Mouse (Mus musculus): ENCODE results near the gene Lin9.
A peak's percentile ranks its signal among the peaks of the same experiment; 100 is the strongest.
"Not testable (repeated sequence)": the region's sequence is repeated elsewhere in the genome, so short reads cannot be mapped to it uniquely, and the experiment has no call there.

Lin9 gene

DNA sequence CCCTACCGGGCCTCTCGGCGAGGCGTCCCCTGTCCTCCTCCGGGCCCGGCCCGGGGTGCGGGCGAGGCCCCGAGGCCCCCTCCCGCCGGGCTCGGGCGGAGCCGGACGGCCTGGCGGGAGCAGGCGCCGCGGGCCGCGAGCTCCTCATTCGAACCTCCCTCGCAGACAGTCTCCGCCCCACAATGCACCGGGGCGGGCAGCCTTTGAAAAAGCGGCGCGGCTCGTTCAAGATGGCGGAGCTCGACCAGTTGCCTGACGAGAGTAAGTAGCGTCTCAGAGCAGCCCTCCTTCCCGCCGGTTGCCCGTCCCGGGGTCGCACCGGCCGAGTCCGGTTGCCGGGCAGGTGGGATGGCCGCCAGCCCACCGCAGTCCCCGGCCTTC, at the start of gene Lin9:
Lin9 (plus strand) TSS at position 14 of the 381 bp plus-strand sequence.
- peak; percentile 79 to 85 for DNase-seq (ENCODE audit: low spot score in 2 of 2)

DNA sequence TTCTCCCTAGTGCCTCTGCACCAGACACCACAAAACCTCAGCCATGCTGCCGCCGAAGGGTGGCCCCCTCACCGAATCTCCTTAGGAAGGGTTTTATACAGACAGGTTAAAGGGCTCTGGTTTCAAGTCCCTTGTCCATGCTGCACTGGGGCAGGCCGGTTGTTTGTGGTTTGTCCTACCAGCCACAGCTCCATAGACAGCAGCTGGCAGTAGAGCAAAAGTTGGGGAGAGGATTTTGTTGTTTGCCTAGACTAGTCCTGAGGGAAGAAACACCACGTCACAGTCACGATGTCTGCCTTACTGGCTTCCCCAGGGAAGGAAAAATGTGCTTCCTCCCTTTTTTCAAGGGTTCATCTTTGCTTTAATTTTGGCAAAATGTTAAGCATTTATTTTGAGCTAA, 40.4 kb upstream of the Lin9 start:
- DNase-seq (ENCODE audit: low spot score in 2 of 2) = no peak

DNA sequence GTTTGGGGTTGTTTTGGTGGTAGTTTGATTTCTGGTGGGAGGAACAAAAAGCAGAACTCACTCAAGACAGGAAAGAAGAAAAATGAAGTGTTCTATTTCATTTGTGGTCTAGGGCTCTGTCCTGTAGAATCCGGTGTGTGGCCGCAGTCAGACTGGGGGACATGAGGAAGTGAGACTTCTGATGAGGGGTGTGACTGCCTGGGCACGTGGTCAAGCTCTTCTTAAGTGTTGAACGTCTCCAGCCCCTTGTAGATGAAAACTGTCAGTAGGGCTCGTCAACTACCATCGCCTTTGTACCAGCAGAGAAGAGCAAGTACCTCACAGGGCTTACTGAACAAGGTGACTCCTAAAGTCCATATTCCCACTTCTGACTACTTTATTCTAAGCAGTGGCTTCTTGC, 39.1 kb upstream of the Lin9 start:
- no peak for DNase-seq (ENCODE audit: low spot score in 2 of 2)

DNA sequence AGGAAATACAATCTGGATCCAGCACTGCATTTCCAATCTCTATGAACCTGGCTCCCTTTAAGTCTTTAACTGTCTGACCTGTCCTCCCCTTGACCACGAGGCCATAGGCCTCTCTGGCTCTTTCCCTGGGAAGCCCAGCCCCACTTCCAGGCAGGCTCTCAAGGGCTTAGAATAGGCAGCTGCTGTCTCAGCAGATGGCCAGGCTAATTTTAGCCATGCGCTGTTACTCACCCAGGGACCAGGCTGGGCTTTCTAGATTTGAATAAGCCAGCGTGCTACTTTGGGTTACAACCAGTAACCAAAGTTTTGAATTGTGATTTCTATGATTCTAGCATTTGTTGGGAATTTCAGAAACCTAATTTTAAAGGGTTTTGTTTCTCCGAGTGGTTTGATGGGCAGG, 36.4 kb upstream of the Lin9 start:
- DNase-seq (ENCODE audit: low spot score in 2 of 2) = peak; percentile 39 to 51

DNA sequence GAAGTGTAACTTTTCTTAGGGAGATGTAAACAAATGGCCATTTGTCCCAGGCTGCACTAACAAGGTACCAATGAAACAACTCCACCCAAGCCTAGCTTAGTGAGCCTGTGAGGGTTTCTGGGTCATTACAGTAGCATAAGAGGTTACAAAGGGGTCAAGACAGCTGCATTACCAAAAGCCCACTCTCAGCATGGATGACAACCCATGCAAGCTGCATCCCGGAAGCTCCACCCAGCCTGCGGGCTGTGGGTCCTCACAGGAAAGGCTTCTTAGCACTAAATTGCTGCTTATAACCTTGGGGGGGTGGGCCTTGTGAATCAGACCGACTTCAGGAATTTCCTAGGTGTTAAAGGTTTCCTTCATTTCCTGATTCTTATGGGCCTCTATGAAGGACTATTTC, 34.8 kb upstream of the Lin9 start:
- no peak for DNase-seq (ENCODE audit: low spot score in 2 of 2)

DNA sequence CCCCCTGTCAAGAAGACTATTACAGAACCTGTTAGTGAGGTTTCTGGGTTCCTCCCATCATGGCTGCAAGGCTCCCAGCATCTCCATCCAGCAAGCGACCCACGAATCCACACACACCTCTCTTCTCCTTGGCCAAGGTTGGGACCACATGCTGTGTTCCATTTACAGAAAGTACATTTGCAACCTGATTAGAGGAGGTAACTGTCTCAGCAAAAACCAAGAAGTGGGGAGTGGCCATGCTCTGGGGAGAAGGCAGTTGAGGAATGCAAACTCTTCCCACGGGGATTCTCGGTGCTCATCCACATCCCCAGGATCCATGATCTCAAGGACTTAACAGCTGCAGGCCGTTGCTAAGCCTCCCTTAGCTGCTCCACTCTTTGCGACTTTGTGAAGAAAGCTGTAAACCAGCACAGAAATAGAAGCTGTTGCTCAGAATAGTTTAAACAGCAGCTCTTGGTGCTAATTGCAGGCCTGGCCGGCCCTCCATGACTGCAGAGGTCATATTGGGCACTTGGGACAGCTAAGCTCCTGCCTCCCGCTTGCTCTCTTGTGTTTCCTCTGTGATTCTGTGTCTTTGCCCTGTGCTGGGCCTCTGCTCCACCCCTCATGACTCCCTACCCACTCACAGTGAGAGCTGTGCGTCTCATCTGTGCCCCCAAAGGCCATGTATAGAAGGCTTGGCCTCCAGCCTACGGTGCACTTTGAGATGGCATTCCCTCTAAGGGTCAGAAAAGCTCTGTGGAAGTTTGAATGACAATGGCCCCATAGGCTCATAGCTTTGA, 34.0 kb upstream of the Lin9 start:
- no peak for DNase-seq (ENCODE audit: low spot score in 2 of 2)

DNA sequence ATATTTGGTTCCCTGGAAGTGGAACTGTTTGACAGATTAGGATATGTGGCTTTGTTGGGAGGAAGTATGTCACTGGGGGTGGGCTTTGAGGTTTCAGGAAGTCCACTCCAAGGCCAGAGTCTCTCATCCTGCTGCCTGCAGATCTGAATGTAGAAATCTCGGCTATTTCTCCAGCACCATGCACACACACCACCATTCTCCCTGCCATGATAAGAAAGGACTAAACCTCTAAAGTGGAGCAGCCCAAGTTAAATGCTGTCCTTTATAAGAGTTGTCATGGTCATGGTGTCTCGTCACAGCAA, 33.4 kb upstream of the Lin9 start:
- no peak for DNase-seq (ENCODE audit: low spot score in 2 of 2)

DNA sequence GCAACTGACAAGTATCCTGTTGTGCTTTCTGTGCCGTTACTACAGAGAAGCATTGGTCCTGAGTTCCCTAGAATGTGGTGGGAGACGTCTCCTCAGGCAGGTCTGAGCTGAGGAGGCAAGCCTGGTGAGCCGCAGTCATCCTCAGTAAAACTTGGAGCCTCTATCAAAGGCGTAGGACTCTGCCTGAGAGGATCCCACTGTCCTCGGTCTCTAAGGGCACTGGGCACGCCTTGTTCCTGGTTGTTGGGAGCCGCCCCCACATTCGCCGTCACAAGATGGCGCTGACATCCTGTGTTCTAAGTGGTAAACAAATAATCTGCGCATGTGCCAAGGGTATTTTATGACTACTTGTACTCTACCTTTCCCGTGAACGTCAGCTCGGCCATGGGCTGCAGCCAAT, 29.1 kb upstream of the Lin9 start:
- not testable (repeated sequence) for DNase-seq (ENCODE audit: low spot score in 2 of 2)

DNA sequence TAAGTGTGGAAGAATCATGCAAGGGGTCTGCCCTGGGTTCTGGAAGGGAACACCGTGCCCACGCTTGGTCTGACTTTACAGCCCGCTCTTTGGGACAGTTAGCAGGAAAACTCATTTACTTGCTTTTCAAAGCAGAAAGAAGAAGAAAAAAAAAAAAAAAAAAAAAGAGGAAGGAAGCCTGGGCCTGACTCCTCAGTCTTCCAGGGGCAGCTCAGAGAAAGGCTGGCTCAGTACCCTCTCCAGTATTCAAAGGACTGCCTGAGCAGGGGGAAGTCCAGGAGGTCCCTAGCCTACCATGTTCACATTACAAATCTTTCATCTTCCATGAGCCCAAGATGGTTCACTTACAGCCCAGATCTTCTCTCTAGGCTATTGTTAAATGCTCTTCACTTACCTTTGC, 24.2 kb upstream of the Lin9 start:
- DNase-seq (ENCODE audit: low spot score in 2 of 2) = no peak

DNA sequence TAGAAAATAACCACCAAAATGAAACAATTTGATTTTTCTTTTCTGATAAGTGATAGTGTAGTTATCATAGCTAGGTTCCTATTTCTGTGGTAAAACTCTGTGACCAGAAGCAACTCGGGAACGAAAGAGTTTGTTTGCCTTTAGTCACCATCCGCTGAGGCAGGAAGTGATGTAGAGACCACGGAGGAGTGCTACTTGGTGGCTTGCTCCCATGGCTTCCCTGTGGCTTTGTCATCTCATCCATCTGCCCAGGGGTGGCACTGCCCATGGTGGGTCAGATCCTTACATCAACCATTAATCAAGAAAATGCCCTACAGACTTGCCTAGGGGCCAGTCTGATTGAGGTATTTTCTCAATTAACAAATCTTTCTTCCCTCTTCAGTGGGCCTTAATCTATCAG, 18.6 kb upstream of the Lin9 start:
- no peak for DNase-seq (ENCODE audit: low spot score in 2 of 2)

DNA sequence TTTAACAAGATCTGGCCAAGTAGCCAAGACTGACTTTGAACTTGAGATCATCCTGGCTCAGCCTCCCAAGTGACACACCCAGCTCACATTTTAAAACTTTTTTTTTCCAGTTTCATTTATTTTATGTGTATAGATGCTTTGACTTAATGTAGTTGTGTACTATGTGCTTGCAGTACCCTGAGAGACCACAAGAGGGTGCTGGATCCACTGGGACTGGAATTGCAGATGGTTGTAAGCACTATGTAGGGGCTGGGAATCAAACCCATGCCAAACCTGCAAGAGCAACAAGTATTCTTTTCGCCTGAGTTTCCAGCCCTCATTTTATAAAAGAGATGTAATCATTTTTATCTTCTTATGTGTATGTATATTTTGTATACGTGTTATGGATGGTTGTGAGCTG, 17.0 kb upstream of the Lin9 start:
- no peak for DNase-seq (ENCODE audit: low spot score in 2 of 2)

DNA sequence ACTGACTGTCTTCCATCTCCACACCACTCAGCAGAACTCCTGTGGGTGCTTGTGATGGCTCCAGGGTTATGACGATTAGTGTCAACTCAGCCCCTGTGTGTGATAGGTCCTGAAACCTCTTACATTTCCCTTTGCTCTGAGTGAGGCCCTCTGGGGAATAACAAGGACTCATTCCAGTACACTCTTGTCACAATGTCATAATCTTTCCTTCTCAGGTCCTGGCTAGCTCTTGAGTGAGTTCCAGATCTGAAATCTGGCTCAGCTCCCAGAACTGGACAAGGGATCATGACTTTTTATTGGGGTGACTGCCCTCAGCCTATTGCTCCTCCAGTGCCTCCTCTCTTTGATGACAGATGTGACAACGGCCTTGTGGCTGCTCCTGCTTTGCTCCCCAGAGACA, 14.8 kb upstream of the Lin9 start:
- DNase-seq (ENCODE audit: low spot score in 2 of 2) = no peak

DNA sequence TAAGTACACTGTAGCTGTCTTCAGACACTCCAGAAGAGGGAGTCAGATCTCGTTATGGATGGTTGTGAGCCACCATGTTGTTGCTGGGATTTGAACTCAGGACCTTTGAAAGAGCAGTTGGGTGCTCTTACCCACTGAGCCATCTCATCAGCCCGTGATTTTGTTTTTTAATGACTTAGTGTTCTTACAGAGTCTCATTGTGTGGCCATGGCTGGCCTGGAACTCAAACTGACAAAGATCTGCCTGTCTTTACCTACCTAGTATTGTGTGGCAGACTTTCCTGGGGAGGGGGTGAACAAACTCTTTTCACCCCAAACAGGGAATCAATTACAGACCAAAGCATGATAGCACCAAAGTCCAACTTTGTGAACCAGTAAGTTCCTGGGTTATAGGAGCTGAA, 3.2 kb upstream of the Lin9 start:
- DNase-seq (ENCODE audit: low spot score in 2 of 2) = not testable (repeated sequence)

DNA sequence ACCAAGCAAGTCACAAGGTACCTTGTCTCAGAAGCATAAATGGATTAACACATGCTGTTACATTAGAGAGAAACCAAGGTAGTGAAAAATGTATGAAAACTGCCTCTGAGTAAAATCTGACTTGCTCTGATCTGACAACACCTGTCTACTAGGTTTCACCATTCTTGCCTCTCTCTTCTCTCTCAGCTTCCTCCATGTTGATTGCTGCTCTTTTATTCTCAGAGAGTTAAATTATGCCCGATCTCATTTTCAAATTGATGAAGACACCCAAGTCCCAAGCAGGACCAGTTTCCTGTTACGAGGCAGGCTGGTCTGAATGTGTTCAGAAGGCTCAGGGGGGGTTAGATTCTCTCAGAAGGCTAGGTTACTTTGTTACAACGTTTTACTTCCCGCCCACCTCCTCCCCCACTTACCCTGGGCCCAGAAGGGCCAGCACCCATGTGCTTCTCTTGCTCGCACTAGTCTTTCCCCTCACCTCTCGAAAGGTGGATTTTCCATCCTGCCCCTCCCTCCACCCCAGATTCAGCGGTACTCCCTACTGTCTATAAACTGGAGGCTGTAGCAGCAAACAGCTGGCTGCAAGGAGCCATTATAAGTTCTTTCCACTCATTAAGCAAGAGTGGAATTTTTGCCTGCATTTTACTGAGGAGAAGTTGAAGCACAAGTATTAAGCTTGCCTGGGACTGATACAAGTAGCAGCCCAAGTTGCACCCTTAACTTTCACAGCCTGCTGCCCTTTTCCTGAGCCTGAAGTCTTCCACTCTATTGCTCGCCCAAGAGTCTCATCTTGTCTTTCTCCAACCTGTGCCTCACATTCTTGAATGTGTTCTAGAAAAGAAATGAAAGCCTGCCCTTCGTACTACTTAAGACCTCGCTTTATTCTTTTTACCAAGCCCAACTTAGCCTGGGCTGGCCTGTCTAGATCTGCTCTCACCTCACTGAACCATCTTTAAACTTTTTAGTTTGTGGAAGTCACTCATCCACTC, 1.2 kb upstream of the Lin9 start:
- DNase-seq (ENCODE audit: low spot score in 2 of 2) = no peak

DNA sequence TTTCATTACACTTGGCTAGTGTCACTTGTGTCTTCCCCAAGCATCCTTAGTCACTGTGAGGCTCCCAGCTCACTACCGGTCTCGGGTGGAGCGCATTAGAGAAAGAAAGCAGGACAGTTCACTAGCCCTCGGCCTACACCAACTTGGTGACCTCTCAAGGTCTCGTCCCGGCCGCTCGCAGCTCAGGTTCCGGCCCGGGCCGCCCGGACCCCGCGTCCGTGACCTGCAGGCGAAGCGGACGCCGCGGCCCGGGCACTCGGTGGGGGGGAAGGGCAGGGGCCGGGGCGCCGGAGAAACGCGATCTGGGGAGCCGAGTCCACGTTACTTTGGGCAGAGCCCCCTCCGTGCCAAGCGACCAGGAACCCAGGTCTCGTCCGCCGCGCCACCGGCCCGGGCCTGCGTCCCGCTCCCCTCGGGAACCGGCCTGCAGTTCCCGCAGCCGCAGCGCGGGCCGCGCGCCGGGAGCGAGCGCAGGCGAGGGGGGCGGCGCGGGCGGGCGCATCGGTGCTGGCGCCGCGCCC, 285 bp upstream of the Lin9 start:
- DNase-seq (ENCODE audit: low spot score in 2 of 2) = peak; percentile 7

DNA sequence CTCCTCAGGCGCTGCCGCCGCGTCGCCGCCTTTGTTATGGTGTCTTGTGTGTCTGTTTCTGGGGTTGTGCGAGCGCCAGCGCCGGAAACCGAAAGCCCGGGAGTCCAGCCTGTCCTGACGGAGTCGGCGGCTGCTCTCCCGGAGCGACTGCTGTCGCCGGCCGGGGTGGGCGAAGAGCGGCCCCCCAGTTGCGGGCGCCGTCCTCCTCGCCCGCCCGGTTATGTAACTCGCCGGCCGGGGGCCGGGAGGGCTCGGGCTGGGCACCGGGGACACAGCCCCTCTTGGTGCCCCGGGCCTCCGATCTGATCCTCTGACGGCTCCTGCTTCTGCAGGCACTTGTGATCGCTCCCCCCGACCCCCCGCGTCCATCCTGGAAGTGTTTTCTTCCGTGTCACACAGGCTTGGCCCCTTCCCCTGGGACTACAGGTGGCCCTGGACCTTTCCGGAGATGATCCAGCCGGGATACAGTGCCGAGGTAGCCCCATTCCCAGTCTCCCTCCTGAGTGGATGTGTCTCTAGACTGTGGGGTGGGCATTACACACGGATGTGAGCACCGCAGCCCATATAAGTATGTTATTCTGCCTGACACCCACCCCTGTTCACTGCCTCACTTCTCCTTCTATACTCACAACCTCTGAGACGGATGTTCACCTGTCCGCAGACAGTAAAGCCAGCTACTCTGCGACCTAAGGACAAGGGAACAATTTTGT, 723 bp downstream of the Lin9 start:
- no peak for DNase-seq (ENCODE audit: low spot score in 2 of 2)

DNA sequence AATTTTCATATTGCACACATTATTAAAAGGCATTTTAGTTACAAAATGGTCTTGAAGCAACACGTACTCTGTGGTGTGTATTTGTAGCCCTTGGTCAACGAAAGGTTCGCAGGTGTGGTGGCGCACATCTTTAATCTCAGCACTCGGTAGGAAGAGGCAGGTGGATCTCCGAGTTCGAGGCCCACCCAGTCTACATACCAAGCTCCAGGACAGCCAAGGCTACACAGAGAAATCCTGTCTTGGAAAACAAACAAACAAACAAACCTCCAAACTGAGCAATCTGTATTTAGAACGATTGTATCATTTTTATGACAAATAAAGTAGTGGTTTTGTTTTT, 1.2 kb downstream of the Lin9 start:
- no peak for DNase-seq (ENCODE audit: low spot score in 2 of 2)

DNA sequence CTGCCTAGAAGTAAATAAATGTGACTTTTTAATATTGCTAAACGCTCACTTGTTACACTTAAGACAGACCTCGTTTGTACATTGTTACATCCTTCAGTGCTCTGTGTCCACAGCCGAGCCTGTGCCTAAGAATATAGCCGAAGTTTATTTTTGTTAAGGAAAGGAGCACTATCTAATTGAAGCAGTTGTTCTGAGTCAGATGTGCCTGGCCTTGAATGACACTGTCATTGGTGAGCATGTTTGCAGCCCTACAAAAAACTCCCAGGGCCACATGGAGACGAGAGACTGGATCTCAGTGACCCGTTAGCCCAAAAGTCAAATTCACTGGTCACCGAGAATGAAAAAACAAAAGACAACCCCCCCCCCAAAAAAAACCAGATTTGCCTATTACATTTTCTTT, 50.3 kb downstream of the Lin9 start:
- DNase-seq (ENCODE audit: low spot score in 2 of 2) = no peak

DNA sequence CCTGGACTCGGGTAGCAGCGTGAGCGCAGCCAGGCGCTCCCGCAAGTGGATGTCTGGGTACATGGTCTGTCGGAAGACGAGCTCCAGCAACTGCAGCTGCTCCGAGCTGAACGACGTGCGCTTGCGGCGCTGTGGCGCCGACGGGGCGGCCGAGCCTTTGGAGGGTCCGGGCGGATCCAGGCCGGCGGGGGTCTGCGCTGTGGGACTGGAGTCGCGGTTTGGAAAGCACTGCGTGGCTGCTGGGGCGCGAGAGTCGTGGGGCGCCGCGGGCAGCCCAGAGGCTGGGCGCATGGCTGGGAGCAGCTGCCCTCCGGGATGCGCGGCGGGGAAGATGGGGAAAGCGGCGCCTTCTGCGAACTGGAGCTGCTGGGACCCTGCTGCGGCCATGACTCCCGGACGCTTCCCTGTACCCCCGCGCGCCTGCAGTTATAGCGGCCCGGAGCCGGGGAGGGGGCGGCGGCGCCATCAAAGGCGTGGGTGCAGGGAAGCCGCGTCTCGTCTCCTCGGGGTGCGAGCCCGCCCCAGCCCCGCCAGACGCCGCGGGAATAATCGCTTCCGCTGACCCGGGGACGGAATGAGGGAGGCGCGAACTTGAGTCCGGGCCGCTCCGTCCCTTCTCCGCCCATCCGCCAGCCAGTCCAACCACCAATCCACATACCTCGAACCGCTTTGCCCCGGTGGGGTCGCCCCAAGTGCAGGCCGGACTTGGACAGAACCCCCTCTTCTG, 55.8 kb downstream of the Lin9 start, which contains the start of gene Mixl1:
Mixl1 (minus strand) TSS at position 409 of the 727 bp plus-strand sequence.
- DNase-seq (ENCODE audit: low spot score in 2 of 2) = no peak

DNA sequence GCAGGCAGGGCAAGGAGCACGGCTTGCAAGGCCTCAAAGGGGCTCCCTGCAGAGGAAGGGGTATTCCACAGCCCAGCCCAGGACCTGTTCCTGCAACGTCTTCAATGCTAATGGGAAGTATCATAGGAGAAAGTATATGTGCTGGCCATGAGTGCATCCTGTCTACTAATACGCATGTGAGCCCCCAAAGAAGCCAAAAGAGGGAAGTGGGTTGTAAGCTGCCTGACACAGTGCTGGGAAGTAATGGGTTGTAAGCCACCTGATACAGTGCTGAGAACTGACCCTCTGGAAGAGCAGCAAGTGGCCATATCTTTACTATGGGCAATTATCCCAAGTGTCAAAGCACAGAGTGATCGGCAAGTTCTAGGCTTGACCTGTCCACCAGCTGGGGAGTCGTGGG, 57.1 kb downstream of the Lin9 start:
- DNase-seq (ENCODE audit: low spot score in 2 of 2) = no peak

DNA sequence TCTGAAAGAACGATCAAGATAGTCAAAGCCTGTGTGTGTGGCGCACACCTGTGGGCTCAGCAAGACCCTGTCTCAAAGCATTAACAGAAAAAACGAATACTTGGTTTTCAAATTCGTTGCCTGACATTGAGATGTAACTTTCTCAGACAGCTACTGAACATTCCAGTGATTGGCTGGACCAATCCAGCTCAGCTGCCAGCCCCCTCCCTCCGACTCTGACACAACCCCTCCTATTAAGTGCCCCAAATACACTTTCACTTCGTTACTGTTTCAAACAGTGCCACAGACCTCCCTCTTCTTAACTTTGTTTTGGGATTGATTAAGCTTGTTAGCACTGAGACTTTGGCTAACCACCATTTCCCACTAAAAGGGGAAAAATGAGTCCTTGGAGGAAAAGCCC, 62.5 kb downstream of the Lin9 start:
- no peak for DNase-seq (ENCODE audit: low spot score in 2 of 2)

DNA sequence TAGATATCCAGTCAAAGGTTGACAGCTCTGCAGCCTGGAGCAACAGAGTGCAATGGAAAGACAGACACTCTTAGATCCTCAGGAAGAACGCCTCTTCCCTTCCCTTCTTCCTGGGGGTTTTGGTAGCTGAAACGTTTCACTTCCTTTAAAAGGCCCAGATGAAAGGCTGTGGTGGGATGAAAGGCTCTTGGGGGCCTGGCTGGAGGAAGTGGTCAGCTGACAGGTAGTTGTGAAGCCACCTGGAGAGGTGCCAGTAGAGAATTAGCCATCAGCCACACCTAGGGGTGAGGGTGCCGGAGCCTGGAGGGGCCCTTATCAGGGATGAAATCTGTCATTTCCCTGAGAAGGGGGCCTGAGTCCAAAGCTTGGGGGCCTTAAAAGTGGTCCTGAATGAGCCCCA, 66.4 kb downstream of the Lin9 start:
- DNase-seq (ENCODE audit: low spot score in 2 of 2) = no peak

Data from frontal cortex, postnatal 25 days (tissue).